Mouse (Mus musculus) megakaryocyte, embryonic 14.5 days (primary cell): ENCODE measurements around the gene Mroh7. TPM values are rescaled to one million over a fixed set of nuclear protein-coding genes. Genes with fewer than 3 reads are reported as not detected.
"Not testable (repeated sequence)": the region's sequence is repeated elsewhere in the genome, so short reads cannot be mapped to it uniquely, and the experiment has no call there.

Experiments
- H3K27me3 ChIP-seq: replicated peaks from 2 replicates; pipeline ENCODE3; 2012; ENCODE audit warnings: inconsistent platforms
- H3K36me3 ChIP-seq: replicated peaks from 2 replicates; pipeline ENCODE3; 2012; ENCODE audit warnings: low read length, inconsistent platforms, mixed read lengths
- H3K4me1 ChIP-seq: 2 replicates; pipeline ENCODE4 v1.6.1; 2012; ENCODE audit warnings: inconsistent platforms
- H3K4me3 ChIP-seq: replicated peaks from 2 replicates; pipeline ENCODE3; 2012; ENCODE audit warnings: moderate library complexity, mild to moderate bottlenecking, inconsistent platforms
- H3K9me3 ChIP-seq: 2 replicates; pipeline ENCODE4 v1.6.1; 2012; ENCODE audit warnings: inconsistent platforms
- FLI1 ChIP-seq: IDR thresholded peaks from 2 replicates; pipeline ENCODE4 v1.6.1; 2012; ENCODE audit warnings: low read length, inconsistent platforms, mixed read lengths
- GATA1 ChIP-seq: IDR thresholded peaks from 3 replicates; pipeline ENCODE4 v1.6.1; 2012; ENCODE audit warnings: mixed read lengths, low read length, inconsistent platforms, borderline replicate concordance
- polyA plus RNA-seq: library from polyadenylated mRNA; stranded (reverse); fragments of >175 nt; gene quantifications from 2 replicates; pipeline ENCODE4 v1.2.3, GENCODE M21; 2012; ENCODE audit warnings: low replicate concordance; ENCODE audit not compliant: insufficient read depth

The Mroh7 gene
- polyA plus RNA-seq, result not detected in 2 replicates

- H3K27me3 ChIP-seq, result peaks cover 74% of the 10 kb centered on the region
- TF ChIP-seq FLI1 (no peak), GATA1 (no peak)
- H3K36me3 ChIP-seq, result no peaks in the 10 kb centered on the region
- no peak within 1 kb of the TSS for H3K4me3 ChIP-seq
- H3K4me1 ChIP-seq, result peaks cover 10% of the 10 kb centered on the region
- no peaks in the 10 kb centered on the region for H3K9me3 ChIP-seq
These were observed at the start of gene Mroh7 for GRCm38 (mm10) chr4:106730814-106731213. Gene Mroh7, minus strand, starts transcription at chr4:106730925.

GRCm38 (mm10) chr4:106780045-106780444, 49.3 kb upstream of the Mroh7 start:
- Histone ChIP-seq H3K27me3 (no peaks in the 10 kb centered on the region), H3K4me3 (no peak overlapping the region), H3K9me3 (peaks cover 4% of the 10 kb centered on the region; the same call in 1 of the 2 replicates), H3K36me3 (peaks cover 21% of the 10 kb centered on the region), H3K4me1 (peaks cover 83% of the 10 kb centered on the region)
- TF ChIP-seq GATA1 (no peak), FLI1 (no peak)

- Histone ChIP-seq H3K4me3 (no peak overlapping the region), H3K4me1 (peaks cover 65% of the 10 kb centered on the region), H3K27me3 (no peaks in the 10 kb centered on the region), H3K36me3 (peaks cover 17% of the 10 kb centered on the region), H3K9me3 (peaks cover 4% of the 10 kb centered on the region; the same call in 1 of the 2 replicates)
- TF ChIP-seq GATA1 (no peak), FLI1 (no peak)
These were observed 47.5 kb upstream of the Mroh7 start for GRCm38 (mm10) chr4:106778116-106778788.

GRCm38 (mm10) chr4:106776998-106777397, 46.3 kb upstream of the Mroh7 start:
- no peak for TF ChIP-seq FLI1
- no peak for TF ChIP-seq GATA1
- Histone ChIP-seq H3K4me3 (no peak overlapping the region), H3K27me3 (no peaks in the 10 kb centered on the region)

GRCm38 (mm10) chr4:106775767-106776166, 45.0 kb upstream of the Mroh7 start:
- H3K27me3 ChIP-seq, H3K9me3 ChIP-seq, H3K36me3 ChIP-seq, H3K4me3 ChIP-seq: not testable (repeated sequence)
- H3K4me1 ChIP-seq, result peaks cover 64% of the 10 kb centered on the region

More at GRCm38 (mm10) chr4:106776998-106777397, 46.3 kb upstream of the Mroh7 start:
- Histone ChIP-seq H3K9me3 (peaks cover 4% of the 10 kb centered on the region; the same call in 1 of the 2 replicates), H3K4me1 (peaks cover 66% of the 10 kb centered on the region), H3K36me3 (peaks cover 12% of the 10 kb centered on the region)

- Histone ChIP-seq H3K27me3 (no peaks in the 10 kb centered on the region), H3K36me3 (peaks cover 29% of the 10 kb centered on the region), H3K4me1 (peaks cover 51% of the 10 kb centered on the region), H3K4me3 (no peak overlapping the region), H3K9me3 (no peaks in the 10 kb centered on the region)
- TF ChIP-seq GATA1, result no peak
- TF ChIP-seq FLI1, result no peak
These were observed 41.8 kb upstream of the Mroh7 start for GRCm38 (mm10) chr4:106772558-106772957.

- no peak for TF ChIP-seq FLI1
- no peak for TF ChIP-seq GATA1
- H3K9me3 ChIP-seq, result no peaks in the 10 kb centered on the region
- no peaks in the 10 kb centered on the region for H3K27me3 ChIP-seq
- H3K36me3 ChIP-seq, result peaks cover 29% of the 10 kb centered on the region
- H3K4me1 ChIP-seq, result peaks cover 46% of the 10 kb centered on the region
- no peak overlapping the region for H3K4me3 ChIP-seq
These were observed 38.6 kb upstream of the Mroh7 start for GRCm38 (mm10) chr4:106769306-106769705.

GRCm38 (mm10) chr4:106764166-106764565, 33.4 kb upstream of the Mroh7 start:
- no peaks in the 10 kb centered on the region for H3K9me3 ChIP-seq
- peaks cover 28% of the 10 kb centered on the region for H3K4me1 ChIP-seq
- no peak overlapping the region for H3K4me3 ChIP-seq
- TF ChIP-seq FLI1 (no peak), GATA1 (no peak)
- H3K36me3 ChIP-seq, result peaks cover 40% of the 10 kb centered on the region
- peaks cover 5% of the 10 kb centered on the region for H3K27me3 ChIP-seq

GRCm38 (mm10) chr4:106751726-106752125, 21.0 kb upstream of the Mroh7 start:
- H3K36me3 ChIP-seq, result peaks cover 77% of the 10 kb centered on the region
- no peak for TF ChIP-seq FLI1
- no peak for TF ChIP-seq GATA1

GRCm38 (mm10) chr4:106749699-106750098, 19.0 kb upstream of the Mroh7 start:
- H3K27me3 ChIP-seq, result peaks cover 10% of the 10 kb centered on the region
- peak overlapping the region; percentile 53 for H3K4me3 ChIP-seq
- peaks cover 62% of the 10 kb centered on the region for H3K36me3 ChIP-seq
- TF ChIP-seq GATA1, result no peak
- TF ChIP-seq FLI1, result no peak
- peaks cover 23% of the 10 kb centered on the region for H3K4me1 ChIP-seq
- no peaks in the 10 kb centered on the region for H3K9me3 ChIP-seq

More at GRCm38 (mm10) chr4:106751726-106752125, 21.0 kb upstream of the Mroh7 start:
- peaks cover 8% of the 10 kb centered on the region for H3K27me3 ChIP-seq
- H3K4me3 ChIP-seq, result no peak overlapping the region
- no peaks in the 10 kb centered on the region for H3K9me3 ChIP-seq
- peaks cover 31% of the 10 kb centered on the region for H3K4me1 ChIP-seq
